Mouse (Mus musculus) kidney, adult 9 months (tissue): Measurements from ENCODE around the gene Olfr572.

Experiments
- DNase-seq: peaks from one replicate; pipeline ENCODE4 v3.0.0; 2022

Gene Olfr572

GRCm38 (mm10) chr7:102924109-102924508, at the start of gene Olfr572:
Gene Olfr572, plus strand, starts transcription at chr7:102924409.
- DNase-seq: no peak

DNA sequence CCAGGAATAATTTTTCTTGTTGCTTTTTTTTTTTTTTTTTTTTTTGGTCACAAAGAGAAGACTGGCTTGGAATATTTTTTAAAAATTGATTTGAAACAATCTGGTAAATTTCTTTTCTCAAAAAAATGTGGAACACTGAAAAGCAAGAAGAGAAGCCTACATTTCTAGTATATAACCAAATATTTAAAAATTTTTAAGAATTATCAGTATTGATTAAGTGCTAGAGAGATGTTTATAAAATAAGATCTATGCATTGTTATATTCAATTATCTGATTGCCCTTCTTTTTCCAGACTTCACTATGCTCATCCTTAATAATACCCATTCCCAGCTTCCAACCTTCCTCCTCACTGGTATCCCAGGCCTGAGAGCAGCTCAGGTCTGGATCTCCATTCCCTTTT, 47.4 kb upstream of the Olfr572 start, which contains the start of gene Olfr568:
Gene Olfr568 (plus strand): TSS at position 301 of the 400 bp plus-strand sequence.
- DNase-seq: no peak

DNA sequence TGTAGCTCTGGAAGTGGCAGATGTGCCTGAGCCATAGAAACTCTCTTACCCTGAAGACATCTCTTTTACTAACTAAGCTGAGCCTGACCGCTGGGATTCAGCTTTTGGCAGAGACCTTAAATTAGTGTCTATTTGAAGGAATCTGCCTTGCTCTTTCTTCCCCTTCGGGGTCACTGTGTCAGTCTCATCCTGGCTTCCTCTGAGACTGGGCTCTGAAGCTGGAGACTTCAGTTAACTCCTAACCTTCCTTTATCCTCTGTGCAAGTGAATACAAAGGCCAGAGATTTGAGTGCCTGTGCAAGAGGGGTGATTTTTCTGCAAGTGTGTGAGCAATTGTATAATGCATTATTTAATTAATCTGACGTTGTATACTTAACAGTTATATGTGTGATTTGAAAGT, 33.4 kb upstream of the Olfr572 start, which contains the start of gene Olfr569:
Gene Olfr569 (minus strand): TSS at position 101 of the 400 bp plus-strand sequence.
- no peak for DNase-seq

GRCm38 (mm10) chr7:102915261-102915660, 8.9 kb upstream of the Olfr572 start:
- no peak for DNase-seq

DNA sequence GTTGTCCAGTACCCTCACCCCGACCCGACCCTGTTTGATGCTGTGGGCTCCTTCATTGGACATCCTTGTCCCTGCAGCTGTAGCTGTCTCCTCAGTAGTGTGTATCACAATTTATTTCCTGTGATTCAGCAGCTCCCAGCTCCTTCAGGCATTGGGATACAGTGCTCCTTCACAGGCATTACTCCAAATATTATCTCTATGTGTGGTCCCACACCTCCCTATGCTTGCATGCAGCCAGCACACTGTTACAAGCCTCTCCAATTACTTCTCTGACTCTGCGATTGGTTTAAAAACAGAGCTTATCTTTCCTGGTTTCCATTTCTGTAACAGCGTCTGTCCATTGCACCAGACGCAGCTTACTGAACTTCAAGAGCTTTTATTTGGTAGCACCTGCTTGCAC, 7.8 kb upstream of the Olfr572 start:
- DNase-seq: no peak

DNA sequence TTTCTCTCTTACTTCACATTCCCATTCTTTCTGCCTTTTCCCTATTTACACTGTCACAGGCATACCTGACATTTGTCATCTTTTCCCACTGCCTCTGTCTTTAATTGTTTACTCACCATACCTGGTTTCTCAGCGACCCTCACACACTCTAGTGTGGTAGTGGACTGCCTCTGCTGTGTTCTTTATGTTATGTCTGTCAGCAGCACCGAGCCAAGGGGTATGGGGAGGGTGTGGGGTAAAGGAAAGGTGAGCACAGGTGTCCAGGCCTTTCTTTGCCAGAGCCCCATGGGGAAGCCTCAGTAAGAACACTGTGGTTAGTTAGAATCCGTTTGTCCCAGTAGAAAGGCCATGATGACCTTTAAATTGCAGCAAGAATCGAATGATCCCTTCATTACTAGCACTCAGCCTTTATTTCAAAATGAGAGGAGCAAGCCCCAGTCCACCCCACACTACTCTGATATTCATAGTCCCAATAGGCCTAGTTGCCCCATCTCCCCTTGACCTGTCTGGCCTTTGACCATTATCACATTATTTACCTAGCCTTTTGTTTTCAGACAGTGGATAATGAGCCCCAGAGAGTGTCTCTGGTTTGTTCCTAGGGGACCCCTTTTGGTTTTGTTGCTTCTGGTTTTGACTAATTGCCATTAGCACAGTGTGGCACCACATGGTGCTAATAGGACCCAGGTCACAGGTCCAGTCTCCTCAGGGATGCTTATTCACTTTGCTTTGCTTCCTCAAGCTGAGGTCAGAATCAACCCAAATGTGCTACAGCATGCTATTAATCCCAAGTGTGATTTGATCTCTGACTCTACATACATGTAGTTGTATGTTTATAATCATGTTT, 7.0 kb upstream of the Olfr572 start, which contains the start of gene Olfr571:
Gene Olfr571 (minus strand): TSS at position 505 of the 844 bp plus-strand sequence.
- DNase-seq: no peak

DNA sequence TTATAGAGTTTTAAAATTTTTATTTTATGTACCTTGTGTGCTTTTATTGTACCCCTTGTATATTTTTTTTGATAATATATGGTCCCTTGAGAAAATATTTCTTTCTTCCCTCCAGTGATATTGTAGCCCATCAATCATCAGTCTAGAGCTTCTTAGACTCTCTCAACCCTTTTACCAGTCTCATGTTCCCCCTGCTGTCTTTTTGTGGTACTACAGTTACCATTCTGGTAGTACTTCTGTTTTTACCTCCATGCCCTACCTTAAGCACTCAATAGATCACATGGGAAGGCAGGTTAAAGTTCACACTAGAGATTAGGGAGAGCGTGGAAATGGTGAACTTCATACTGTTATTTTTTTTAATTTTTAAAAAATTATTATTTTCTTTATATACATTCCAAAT, 4.6 kb upstream of the Olfr572 start:
- DNase-seq: peak; percentile 47

DNA sequence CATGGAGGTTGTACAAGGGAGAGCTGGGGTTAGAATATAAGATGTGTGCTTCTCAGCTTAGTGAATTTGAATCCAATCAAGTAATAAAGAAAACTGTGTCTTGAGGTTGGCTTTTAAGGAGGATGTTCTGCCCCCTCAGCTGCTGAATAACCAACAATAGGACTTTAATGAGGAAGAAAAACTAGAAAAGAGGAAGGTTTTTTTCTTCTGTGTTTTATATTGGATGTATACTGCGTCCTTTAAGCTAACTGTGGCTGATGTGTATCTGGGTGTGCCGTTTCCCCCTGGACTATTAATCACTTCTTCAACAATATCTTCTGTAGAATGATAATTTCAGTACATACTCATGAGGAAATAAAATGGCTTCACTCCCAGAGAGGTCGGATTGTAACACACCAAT, 2.9 kb downstream of the Olfr572 start:
- no peak for DNase-seq

- no peak for DNase-seq
Observed at GRCm38 (mm10) chr7:102942475-102942874, 18.3 kb downstream of the Olfr572 start, which contains the start of gene Olfr573-ps1. Gene Olfr573-ps1, minus strand, starts transcription at chr7:102942575.

GRCm38 (mm10) chr7:102943417-102943816, 19.2 kb downstream of the Olfr572 start:
- DNase-seq: no peak

DNA sequence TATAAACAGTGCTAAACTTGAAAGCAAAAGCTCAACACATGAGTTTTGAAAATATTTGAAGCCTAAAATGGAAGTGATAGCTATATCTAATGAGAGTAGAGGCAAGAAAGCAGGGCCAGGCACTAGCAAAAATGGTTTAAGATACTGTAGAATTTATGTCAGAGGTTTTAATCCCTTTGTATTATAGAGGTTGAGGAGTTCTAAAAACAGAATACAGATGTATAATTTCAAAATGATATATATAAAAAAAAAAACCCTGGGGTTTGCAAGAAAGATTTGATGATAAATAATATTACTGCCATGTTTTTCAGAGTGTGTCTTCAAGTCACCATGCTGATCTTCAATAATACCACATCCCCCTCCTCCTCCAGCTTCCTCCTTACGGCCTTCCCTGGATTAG, 24.0 kb downstream of the Olfr572 start, which contains the start of gene Olfr574:
Gene Olfr574 (plus strand): TSS at position 301 of the 400 bp plus-strand sequence.
- no peak for DNase-seq

DNA sequence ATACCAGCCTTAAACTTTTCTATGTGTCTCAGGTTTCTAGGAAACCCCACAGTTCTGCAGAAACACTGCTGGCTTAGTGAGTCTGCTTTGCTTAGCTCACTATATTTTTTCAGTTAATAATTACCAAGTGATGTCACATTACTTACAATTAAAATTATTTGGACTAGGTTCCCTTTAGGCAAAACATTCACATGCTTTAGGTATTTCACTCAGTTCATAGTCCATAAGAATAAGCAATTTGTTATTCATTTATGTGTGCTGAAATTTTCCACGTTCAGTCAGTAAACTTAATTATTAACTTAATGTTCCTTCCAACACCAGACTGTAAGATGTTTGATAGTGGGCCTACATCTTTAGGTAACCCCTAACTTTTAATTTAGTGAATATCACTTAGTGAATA, 26.5 kb downstream of the Olfr572 start:
- no peak for DNase-seq

DNA sequence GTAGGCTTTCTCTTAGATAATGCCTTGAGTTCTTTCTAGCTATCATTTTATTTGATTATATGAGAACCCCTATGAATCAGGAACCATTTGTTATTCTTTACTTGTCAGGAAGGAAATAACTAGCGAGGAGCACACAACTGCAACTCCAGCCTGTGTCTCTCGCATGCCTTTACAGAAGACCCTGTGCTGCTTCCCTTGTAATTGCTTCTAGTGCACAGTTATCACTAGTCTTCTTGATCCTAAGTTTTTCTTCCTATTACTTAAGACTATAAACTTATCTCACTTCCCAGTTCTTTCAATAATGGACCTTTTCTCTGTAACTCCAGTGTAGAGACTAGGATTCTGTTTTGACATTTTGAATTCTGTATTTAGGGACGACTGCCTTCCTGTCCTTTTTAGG, 33.9 kb downstream of the Olfr572 start:
- no peak for DNase-seq

- DNase-seq: no peak
Observed at GRCm38 (mm10) chr7:102958593-102958992, 34.4 kb downstream of the Olfr572 start, which contains the start of gene Olfr575. Gene Olfr575, minus strand, starts transcription at chr7:102958775.

- no peak for DNase-seq
Observed at GRCm38 (mm10) chr7:102962360-102962759, 38.2 kb downstream of the Olfr572 start, which contains the start of gene Olfr576. Gene Olfr576, plus strand, starts transcription at chr7:102962660.

GRCm38 (mm10) chr7:102974399-102974798, 50.2 kb downstream of the Olfr572 start:
- DNase-seq: no peak

- no peak for DNase-seq
Observed at GRCm38 (mm10) chr7:102975843-102976242, 51.6 kb downstream of the Olfr572 start, which contains the start of gene Olfr577. Gene Olfr577, minus strand, starts transcription at chr7:102975943.
